Mouse (Mus musculus) intestine, embryonic 16.5 days (tissue): Measurements from ENCODE around the gene Gm20721. TPM values are rescaled to one million over a fixed set of nuclear protein-coding genes. Genes with fewer than 3 reads are reported as not detected.
"Not testable (repeated sequence)": the region's sequence is repeated elsewhere in the genome, so short reads cannot be mapped to it uniquely, and the experiment has no call there.

Experiments
- ATAC-seq: fragments of 200-750 bp; cut with Nextera tagmentation; 2 replicates; pipeline ENCODE4 v1.8.0; 2017; ENCODE audit warnings: moderate TSS enrichment, moderate library complexity
- H3K27ac ChIP-seq: fragments of 300-500 bp; sonication (generic); 2 replicates; pipeline ENCODE4 v1.5.1; 2014; ENCODE audit warnings: mild to moderate bottlenecking, low read length
- H3K27me3 ChIP-seq: fragments of 300-500 bp; sonication (generic); replicated peaks from 2 replicates; pipeline ENCODE4 v1.6.1; 2014; ENCODE audit warnings: low read length, control low read depth, mixed read lengths; ENCODE audit not compliant: control insufficient read depth, insufficient read depth
- H3K36me3 ChIP-seq: fragments of 300-500 bp; sonication (generic); 2 replicates; pipeline ENCODE4 v1.6.1; 2014; ENCODE audit warnings: low read length, control low read depth; ENCODE audit not compliant: control insufficient read depth, insufficient read depth
- H3K4me1 ChIP-seq: fragments of 300-500 bp; sonication (generic); 2 replicates; pipeline ENCODE4 v1.6.1; 2014; ENCODE audit warnings: low read length, control low read depth, mixed read lengths; ENCODE audit not compliant: control insufficient read depth, insufficient read depth
- H3K4me2 ChIP-seq: fragments of 300-500 bp; sonication (generic); 2 replicates; pipeline ENCODE4 v1.6.1; 2014; ENCODE audit warnings: low read depth, low read length, control low read depth
- H3K4me3 ChIP-seq: fragments of 300-500 bp; sonication (generic); 2 replicates; pipeline ENCODE4 v1.5.1; 2014; ENCODE audit warnings: mild to moderate bottlenecking, low read length
- H3K9ac ChIP-seq: fragments of 300-500 bp; sonication (generic); 2 replicates; pipeline ENCODE4 v1.6.1; 2014; ENCODE audit warnings: low read depth, low read length
- H3K9me3 ChIP-seq: fragments of 300-500 bp; sonication (generic); 2 replicates; pipeline ENCODE4 v1.6.1; 2016; ENCODE audit warnings: low read length, control low read depth; ENCODE audit not compliant: control insufficient read depth
- WGBS: fragments of 180-500 bp; shearing (Covaris S2); extraction: QIAGEN DNeasy Blood & Tissue Kit; methylation state at CpG from one replicate; pipeline ENCODE4 v1.1.7; 2014; 5-methylcytosine and 5-hydroxymethylcytosine counted together
- polyA plus RNA-seq: library from polyadenylated mRNA; unstranded; fragments of >200 nt; fragmentation: Nextera tagmentation; extraction: Ambion mirVana; gene quantifications from 2 replicates; pipeline ENCODE4 v1.2.1, GENCODE M21; 2015

Gm20721 gene
- polyA plus RNA-seq, result 37.0 and 98.1 TPM in 2 replicates

- no peak within 1 kb of the TSS for H3K4me3 ChIP-seq
- H3K27me3 ChIP-seq, result no peaks in the 10 kb centered on the region
- ATAC-seq, result no peak
- H3K9me3 ChIP-seq, result no peaks in the 10 kb centered on the region
- no peak within 1 kb of the TSS for H3K4me2 ChIP-seq
- H3K9ac ChIP-seq, result no peak within 1 kb of the TSS
- peaks cover 29% of the 10 kb centered on the region for H3K36me3 ChIP-seq
- WGBS, result 93% methylated on average over 5 of the region's 5 CpGs
- no peak within 1 kb of the TSS for H3K27ac ChIP-seq
- peaks cover 28% of the 10 kb centered on the region for H3K4me1 ChIP-seq
Measured at GRCm38 (mm10) chr2:174346612-174346998, at the start of gene Gm20721. TSS of gene Gm20721 (minus strand) at chr2:174346712.

GRCm38 (mm10) chr2:174393383-174393782 is 46.9 kb upstream of the Gm20721 start:
- no peak for ATAC-seq
- 73% methylated on average over 5 of the region's 5 CpGs for WGBS
- no peaks in the 10 kb centered on the region for H3K4me1 ChIP-seq
- H3K4me2 ChIP-seq, result no peak overlapping the region
- H3K27me3 ChIP-seq, result no peaks in the 10 kb centered on the region
- no peak overlapping the region for H3K4me3 ChIP-seq
- H3K36me3 ChIP-seq, result no peaks in the 10 kb centered on the region
- H3K27ac ChIP-seq, result no peak overlapping the region
- no peak overlapping the region for H3K9ac ChIP-seq
- H3K9me3 ChIP-seq, result no peaks in the 10 kb centered on the region

- ATAC-seq, result no peak
- H3K4me1 ChIP-seq, result no peaks in the 10 kb centered on the region
- H3K27ac ChIP-seq, result no peak overlapping the region
- WGBS, result 73% methylated on average over 9 of the region's 9 CpGs
- H3K9ac ChIP-seq, result no peak overlapping the region
- no peak overlapping the region for H3K4me3 ChIP-seq
- H3K9me3 ChIP-seq, result no peaks in the 10 kb centered on the region
- no peak overlapping the region for H3K4me2 ChIP-seq
- H3K36me3 ChIP-seq, result no peaks in the 10 kb centered on the region
- no peaks in the 10 kb centered on the region for H3K27me3 ChIP-seq
Measured at GRCm38 (mm10) chr2:174392554-174392953, 46.0 kb upstream of the Gm20721 start.

- no peaks in the 10 kb centered on the region for H3K9me3 ChIP-seq
- no peak overlapping the region for H3K4me2 ChIP-seq
- no peak for ATAC-seq
- WGBS, result 90% methylated on average over 3 of the region's 3 CpGs
- H3K4me1 ChIP-seq, result no peaks in the 10 kb centered on the region
- no peaks in the 10 kb centered on the region for H3K36me3 ChIP-seq
- H3K9ac ChIP-seq, result no peak overlapping the region
- no peaks in the 10 kb centered on the region for H3K27me3 ChIP-seq
- no peak overlapping the region for H3K27ac ChIP-seq
- no peak overlapping the region for H3K4me3 ChIP-seq
Measured at GRCm38 (mm10) chr2:174391936-174392335, 45.4 kb upstream of the Gm20721 start.

GRCm38 (mm10) chr2:174381021-174381420 is 34.5 kb upstream of the Gm20721 start:
- WGBS, result 89% methylated on average over 9 of the region's 9 CpGs
- Histone ChIP-seq H3K9ac (no peak overlapping the region), H3K4me3 (no peak overlapping the region), H3K9me3 (no peaks in the 10 kb centered on the region), H3K27me3 (no peaks in the 10 kb centered on the region), H3K36me3 (no peaks in the 10 kb centered on the region), H3K27ac (no peak overlapping the region), H3K4me2 (no peak overlapping the region), H3K4me1 (no peaks in the 10 kb centered on the region)
- ATAC-seq, result no peak

GRCm38 (mm10) chr2:174366571-174366970 is 20.1 kb upstream of the Gm20721 start:
- no peak for ATAC-seq
- H3K36me3 ChIP-seq, result no peaks in the 10 kb centered on the region
- no peaks in the 10 kb centered on the region for H3K9me3 ChIP-seq
- no peak overlapping the region for H3K27ac ChIP-seq
- H3K27me3 ChIP-seq, result no peaks in the 10 kb centered on the region
- no peak overlapping the region for H3K9ac ChIP-seq
- no peak overlapping the region for H3K4me2 ChIP-seq
- 86% methylated on average over 10 of the region's 10 CpGs for WGBS
- H3K4me1 ChIP-seq, result no peaks in the 10 kb centered on the region
- no peak overlapping the region for H3K4me3 ChIP-seq

- Histone ChIP-seq H3K4me2 (no peak overlapping the region), H3K36me3 (no peaks in the 10 kb centered on the region), H3K9ac (no peak overlapping the region), H3K27ac (no peak overlapping the region), H3K9me3 (no peaks in the 10 kb centered on the region), H3K4me1 (no peaks in the 10 kb centered on the region), H3K27me3 (no peaks in the 10 kb centered on the region), H3K4me3 (no peak overlapping the region)
- 75% methylated on average over 4 of the region's 4 CpGs for WGBS
- ATAC-seq, result no peak
Measured at GRCm38 (mm10) chr2:174359656-174360055, 13.1 kb upstream of the Gm20721 start.

GRCm38 (mm10) chr2:174358516-174358915 is 12.0 kb upstream of the Gm20721 start:
- Histone ChIP-seq H3K36me3 (no peaks in the 10 kb centered on the region), H3K4me2 (no peak overlapping the region), H3K4me1 (no peaks in the 10 kb centered on the region), H3K27ac (no peak overlapping the region), H3K9ac (no peak overlapping the region), H3K4me3 (no peak overlapping the region), H3K27me3 (no peaks in the 10 kb centered on the region), H3K9me3 (no peaks in the 10 kb centered on the region)
- no peak for ATAC-seq
- WGBS, result 86% methylated on average over 4 of the region's 4 CpGs

- H3K9ac ChIP-seq, ATAC-seq, H3K4me2 ChIP-seq: not testable (repeated sequence)
Measured at GRCm38 (mm10) chr2:174346999-174347668, 622 bp upstream of the Gm20721 start.

GRCm38 (mm10) chr2:174344996-174345395 is 1.5 kb downstream of the Gm20721 start:
- H3K36me3 ChIP-seq, result peaks cover 29% of the 10 kb centered on the region
- no peak for ATAC-seq
- no peaks in the 10 kb centered on the region for H3K27me3 ChIP-seq
- no peak overlapping the region for H3K4me2 ChIP-seq
- no peak overlapping the region for H3K4me3 ChIP-seq
- no peak overlapping the region for H3K9ac ChIP-seq
- 89% methylated on average over 16 of the region's 16 CpGs for WGBS
- no peaks in the 10 kb centered on the region for H3K9me3 ChIP-seq
- H3K4me1 ChIP-seq, result peaks cover 36% of the 10 kb centered on the region
- H3K27ac ChIP-seq, result peak overlapping the region; percentile 33; the same call in 1 of the 2 replicates

More at GRCm38 (mm10) chr2:174346999-174347668, 622 bp upstream of the Gm20721 start:
- Histone ChIP-seq H3K36me3 (peaks cover 25% of the 10 kb centered on the region), H3K4me1 (peaks cover 22% of the 10 kb centered on the region)
- 90% methylated on average over 2 of the region's 2 CpGs for WGBS
- not testable (repeated sequence) for H3K27me3 ChIP-seq, H3K4me3 ChIP-seq, H3K27ac ChIP-seq, H3K9me3 ChIP-seq
